Mouse (Mus musculus): ENCODE results near the gene Sema4d.
A peak's percentile ranks its signal among the peaks of the same experiment; 100 is the strongest.

The Sema4d gene

DNA sequence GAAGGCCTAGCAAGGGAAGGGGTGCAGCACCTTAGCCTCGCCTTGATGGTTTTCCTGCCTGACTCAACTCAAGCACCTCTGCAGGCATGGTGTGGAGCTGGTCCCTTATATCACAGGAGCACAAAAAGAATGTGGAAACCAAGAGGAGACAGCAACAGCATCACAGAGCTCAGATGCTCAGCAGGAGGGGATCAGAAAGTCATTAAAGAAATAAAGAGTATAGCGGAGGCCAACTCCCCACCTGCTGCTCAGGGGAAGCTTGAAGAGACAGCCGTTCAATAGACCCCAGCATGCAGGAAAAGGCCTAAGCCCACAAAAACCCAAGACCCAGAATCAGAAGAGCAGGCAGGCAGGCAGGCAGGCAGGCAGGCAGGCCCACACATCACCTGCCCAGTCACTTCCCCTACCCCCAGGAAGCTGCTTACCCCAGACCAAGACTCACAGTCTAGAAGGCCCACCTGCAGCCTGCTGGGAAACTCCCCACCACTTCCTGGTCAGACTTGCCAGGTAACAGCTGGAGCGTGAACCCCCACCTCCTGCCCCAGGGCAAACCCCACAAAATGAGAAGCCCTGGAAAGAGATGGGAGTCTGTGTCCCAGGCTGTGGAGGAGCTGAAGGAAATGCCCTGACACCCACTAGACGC is 39.6 kb downstream of the Sema4d start:
- DNase-seq (ENCODE audit: low spot score) = no peak

- DNase-seq (ENCODE audit: low spot score) = no peak
Observed at GRCm38 (mm10) chr13:51753168-51753465, 40.4 kb downstream of the Sema4d start.

GRCm38 (mm10) chr13:51752346-51753167 is 41.0 kb downstream of the Sema4d start:
- DNase-seq (ENCODE audit: low spot score) = no peak

DNA sequence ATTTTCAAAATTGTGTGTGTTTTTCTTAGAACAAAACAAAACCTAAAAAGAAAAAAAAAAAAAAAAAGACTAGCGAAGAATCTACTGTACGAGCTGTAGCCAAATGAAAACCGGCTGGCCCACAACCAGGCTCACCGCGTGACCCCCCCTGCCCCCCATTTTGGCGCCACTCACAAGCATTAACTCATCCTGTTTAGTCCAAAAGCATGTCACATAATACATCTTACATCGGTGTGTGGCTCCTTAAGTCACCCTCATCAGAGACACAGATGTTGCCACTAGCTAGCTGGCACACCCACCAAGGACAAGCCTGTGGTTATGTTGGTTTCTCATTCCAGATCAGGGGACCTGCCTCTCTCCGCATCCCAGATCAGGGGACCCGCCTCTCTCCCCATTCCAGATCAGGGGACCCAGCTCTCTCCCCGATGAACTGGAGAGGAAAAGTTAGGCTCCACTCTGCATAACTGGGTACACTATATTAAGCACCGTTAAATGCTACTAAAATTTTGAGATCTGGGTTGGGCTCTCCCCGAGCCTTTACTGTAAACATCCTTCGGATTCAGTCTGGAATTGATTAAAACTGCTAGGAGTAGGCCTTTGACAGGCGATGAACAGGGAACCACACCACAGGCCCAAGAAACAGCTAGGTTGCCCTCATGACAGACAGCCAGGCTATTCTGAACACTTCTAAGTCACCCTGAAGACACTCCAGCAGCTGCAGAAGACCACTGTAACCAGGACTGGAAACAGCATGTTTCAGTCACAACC is 43.8 kb downstream of the Sema4d start:
- no peak for DNase-seq (ENCODE audit: low spot score)

GRCm38 (mm10) chr13:51748009-51748552 is 45.5 kb downstream of the Sema4d start:
- DNase-seq (ENCODE audit: low spot score) = peak; percentile 71

DNA sequence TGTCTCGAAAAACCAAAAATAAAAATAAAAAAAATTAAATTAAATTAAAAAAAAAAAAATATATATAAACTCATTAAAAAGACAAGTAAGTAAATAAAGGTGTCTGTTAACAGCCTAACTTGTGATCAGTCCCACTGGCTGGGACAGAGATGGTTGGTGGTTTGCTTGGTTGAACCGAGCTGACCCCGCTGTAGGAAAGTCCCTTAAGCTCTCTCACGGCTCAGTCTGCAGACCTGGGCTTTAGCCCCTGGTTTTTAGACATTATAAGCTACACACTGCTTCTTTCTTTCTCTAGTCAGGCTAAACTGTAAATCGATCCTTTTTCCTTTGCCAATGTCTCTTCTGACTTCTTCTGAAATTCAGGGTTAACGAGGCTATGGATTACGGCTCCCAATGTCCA is 46.5 kb downstream of the Sema4d start:
- DNase-seq (ENCODE audit: low spot score) = no peak

DNA sequence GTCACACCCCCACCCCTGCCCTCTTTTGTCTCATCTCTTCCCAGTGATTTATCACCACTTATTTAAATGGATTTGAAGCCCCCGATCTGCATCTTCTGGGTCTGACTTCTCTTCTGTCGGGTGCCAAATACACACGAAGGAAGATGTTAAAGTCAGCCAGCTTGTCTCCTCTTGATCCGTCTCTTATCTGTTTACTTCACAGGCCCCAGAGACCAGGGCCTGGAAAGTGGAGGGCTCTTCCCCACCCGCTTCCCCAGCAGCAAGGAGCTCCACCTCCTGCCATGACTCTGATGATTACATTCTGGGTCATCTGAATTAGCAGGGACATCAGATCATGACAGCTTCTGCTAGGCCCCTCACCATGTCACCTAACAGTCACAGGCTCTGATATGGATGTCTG is 47.7 kb downstream of the Sema4d start:
- no peak for DNase-seq (ENCODE audit: low spot score)

GRCm38 (mm10) chr13:51743855-51744254 is 49.7 kb downstream of the Sema4d start:
- DNase-seq (ENCODE audit: low spot score) = no peak

GRCm38 (mm10) chr13:51742551-51743052 is 50.9 kb downstream of the Sema4d start:
- DNase-seq (ENCODE audit: low spot score) = no peak

- DNase-seq (ENCODE audit: low spot score) = no peak
Observed at GRCm38 (mm10) chr13:51740776-51741175, 52.8 kb downstream of the Sema4d start.

DNA sequence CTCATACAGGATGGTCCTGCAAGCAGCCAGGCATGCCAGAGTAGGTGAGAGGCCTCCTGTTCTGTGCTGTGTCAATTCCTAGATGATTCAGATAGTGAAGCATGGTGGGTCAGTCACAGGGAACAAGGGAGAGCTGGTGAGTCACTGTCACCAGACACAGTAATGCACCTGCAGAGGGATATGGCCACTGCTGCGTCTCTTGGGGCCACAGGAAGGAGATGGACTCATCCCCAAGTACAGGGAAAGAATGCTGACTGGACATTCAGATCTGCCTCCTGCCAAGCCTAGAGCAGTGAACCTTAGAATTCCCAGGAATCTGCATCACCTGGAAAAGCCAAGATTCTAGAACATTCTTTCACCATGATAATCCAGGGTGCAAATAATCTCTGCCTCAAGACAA is 53.8 kb downstream of the Sema4d start:
- no peak for DNase-seq (ENCODE audit: low spot score)

DNA sequence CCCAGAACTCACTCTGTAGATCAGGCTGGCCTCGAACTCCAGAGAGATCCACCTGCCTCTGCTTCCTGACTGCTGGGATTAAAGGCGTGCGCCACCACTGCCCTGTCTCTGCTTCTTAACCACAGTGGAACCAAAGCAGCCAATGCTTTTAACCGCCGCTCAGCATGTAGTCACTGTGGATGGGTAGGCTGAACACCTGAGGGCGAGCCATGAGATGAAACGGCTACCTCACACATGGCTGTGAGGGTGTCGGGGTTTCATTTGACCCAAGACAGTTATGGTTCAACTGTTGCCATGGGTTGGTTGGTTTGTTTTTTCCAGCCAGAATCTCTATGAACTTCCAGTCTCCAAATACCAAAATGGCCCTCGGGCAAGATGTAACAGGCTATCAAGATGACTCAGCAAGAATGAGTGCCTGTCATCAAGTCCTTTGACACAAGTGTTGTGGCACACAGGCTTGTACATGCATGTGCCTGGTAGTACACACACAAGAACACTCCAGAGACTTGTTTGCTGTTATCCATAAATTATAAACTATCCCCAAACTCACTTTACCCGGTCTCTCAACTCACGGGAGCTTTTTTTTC is 54.9 kb downstream of the Sema4d start:
- no peak for DNase-seq (ENCODE audit: low spot score)

DNA sequence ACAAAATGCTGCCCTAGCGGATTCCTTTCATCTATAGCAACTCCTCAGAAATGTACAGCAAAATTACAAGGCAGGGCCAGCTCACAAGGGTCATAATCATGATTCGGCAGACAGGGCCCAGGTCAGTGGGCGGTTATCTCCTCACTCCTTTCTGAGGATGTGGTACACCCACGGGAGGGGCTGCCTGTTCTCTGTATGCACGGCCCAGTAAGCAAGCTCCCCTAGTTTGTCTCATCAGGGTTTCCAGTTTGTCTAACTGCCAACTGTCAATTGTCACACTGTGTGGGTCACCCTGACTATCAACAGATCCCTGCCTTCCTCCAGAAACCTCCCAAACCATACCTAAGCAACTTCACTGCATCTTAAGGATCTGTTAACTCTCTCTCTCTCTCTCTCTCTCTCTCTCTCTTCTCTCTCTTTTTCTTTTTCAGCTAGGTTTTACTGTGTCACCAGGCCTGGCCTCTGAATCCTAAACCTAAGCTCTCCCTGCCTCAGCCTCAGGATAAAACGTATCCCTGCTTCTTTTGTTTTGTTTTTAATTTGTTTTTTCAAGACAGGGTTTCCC is 55.5 kb downstream of the Sema4d start:
- DNase-seq (ENCODE audit: low spot score) = no peak

DNA sequence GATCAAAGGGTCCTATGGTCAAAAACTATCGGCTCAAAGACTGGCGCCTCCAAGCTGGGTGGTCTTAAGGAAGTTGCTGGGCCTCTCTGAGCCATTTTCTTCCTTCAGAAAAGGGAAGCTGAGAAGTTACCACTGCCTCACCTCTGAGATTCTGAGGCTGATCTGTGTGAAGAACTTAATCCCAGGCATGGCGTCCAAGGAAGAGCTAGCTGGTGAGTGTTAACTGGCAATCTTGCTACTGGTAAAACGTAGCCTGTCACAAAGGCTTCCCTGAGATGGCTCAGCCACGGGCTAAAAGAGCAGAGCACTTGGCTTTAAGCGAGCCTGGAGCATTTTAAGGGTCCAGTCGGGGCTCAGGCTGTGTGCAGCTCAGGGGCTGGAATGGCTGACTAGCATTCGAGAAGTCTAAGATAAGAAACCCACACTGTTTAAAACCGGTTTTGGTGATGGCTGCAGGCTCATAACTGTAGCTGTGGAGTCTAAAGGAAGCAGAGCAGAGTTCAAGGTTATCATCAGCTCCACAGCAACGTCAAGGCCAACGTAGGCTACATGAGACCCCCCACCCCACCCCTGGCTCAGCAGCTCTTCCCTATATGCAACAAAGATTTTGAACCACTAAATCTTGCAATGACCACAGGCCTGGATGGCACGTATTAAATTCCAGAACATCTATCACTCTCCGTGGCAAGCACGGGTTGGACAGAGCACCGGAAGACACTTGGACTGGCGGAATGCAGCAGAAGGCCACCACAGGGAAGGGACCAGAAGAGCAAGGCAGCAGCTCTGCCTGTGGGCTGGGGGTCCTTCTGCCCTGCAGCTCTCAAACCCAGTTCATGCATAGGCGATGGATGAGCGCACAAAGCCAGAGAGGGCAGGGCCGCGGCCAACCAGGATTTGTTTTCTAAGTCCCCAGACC is 56.3 kb downstream of the Sema4d start:
- DNase-seq (ENCODE audit: low spot score) = no peak

GRCm38 (mm10) chr13:51736007-51736911 is 57.3 kb downstream of the Sema4d start:
- no peak for DNase-seq (ENCODE audit: low spot score)

DNA sequence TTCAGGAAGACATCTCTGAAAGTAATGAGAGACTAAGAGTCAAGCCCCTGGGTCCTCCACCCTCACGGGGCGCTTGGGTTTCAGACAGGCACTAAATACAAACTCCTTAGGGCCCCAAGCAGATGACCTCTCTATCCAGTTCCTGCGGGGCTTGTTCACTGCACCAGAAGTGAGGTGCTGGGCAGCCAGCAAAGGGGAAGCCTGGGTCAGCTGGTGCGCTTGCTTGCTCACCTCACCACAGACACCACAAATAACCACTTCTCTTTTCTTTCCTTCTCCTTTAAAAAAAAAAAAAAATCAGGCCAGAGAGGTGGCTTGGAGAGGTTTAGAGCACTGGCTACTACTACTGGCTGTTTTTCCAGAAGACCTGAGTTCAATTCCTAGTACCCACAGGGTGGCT is 59.0 kb downstream of the Sema4d start:
- DNase-seq (ENCODE audit: low spot score) = no peak

- DNase-seq (ENCODE audit: low spot score) = no peak
Observed at GRCm38 (mm10) chr13:51732097-51732664, 61.4 kb downstream of the Sema4d start.

DNA sequence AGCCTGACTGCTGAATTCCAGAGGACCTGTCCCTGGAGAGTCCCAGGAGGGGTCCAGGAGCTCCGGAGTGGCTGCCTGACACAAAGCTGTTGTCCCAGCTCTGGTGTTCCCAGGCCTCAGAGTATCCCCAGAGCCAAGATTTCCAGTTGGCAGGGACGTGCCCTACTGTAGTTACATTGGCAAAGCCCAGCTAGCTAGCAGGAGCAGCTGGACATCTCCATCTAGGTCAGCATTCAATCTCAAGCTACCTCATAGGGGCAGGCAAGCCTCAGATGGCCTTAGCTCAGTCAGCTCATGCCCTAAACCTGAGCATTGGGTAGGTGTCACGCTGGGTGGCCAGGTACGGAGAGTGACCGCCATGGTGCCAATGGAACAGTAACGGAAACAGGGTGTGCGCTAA is 62.1 kb downstream of the Sema4d start:
- DNase-seq (ENCODE audit: low spot score) = no peak

GRCm38 (mm10) chr13:51729887-51730361 is 63.6 kb downstream of the Sema4d start:
- no peak for DNase-seq (ENCODE audit: low spot score)
